ENCODE assay signal across 9 mouse cellular contexts in the genomic region with DNA sequence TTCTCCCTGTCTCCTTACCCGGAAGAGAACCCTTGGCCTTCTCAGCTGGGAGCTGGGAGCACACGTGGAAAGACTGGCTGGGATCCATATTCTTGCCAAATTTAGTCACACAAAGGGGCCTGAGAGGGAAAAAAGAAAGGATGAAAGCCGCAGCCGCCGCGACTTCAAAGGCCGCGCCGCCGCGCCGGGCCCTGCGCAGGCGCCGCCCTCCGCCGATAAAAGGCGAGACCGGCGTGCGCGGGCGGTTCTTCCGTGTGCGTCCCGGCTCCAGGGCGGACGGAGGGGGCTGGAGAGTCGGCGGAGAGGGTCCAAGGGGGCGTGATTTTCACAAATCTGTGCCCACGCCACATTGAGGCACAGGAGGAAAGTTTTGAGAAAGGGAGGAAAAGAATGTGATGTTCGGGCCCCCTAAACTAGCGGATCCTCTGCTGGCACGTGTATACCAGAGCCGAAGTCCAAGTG. TPM values are rescaled to one million over a fixed set of nuclear protein-coding genes. Genes with fewer than 3 reads are reported as not detected.
DNase-seq lines count a peak whose midpoint lies in the region; ATAC-seq and TF ChIP-seq lines count a peak whose summit lies in the region.
"Had no signal": no experiment of that assay in that cellular context is flagged by ENCODE, and none has a peak within 500 bp of the region (broad histone marks: within the 10 kb centered on the region; RNA-seq: fewer than 3 reads in every experiment).

No protein-coding gene starts in this region.

- peak; percentile 59 for ATAC-seq in embryonic facial prominence, embryonic 15.5 days (ENCODE audit: insufficient number of reproducible peaks, low FRiP score, low TSS enrichment, low read depth)
- ATAC-seq in hindbrain, embryonic 16.5 days: peak; percentile 73
- ATAC-seq in lung, embryonic 14.5 days (ENCODE audit: insufficient read depth): peak; percentile 67

- TF ChIP-seq CTCF in lung, embryonic 14.5 days (IDR thresholded peaks at IDR 0.05; ENCODE audit: low read depth): no peak

- peaks cover 27% of the 10 kb centered on the region for H3K27me3 ChIP-seq in embryonic facial prominence, embryonic 15.5 days
- H3K27me3 ChIP-seq in hindbrain, embryonic 16.5 days (replicated peaks; ENCODE audit: control insufficient read depth, insufficient read depth, low read length): peaks cover 16% of the 10 kb centered on the region
- peaks cover 40% of the 10 kb centered on the region for H3K27me3 ChIP-seq in lung, embryonic 14.5 days (ENCODE audit: insufficient read depth, low read length)

- H3K4me2 ChIP-seq in embryonic facial prominence, embryonic 15.5 days (replicated peaks): peak overlapping the region; percentile 93
- peak overlapping the region; percentile 74 for H3K4me2 ChIP-seq in hindbrain, embryonic 16.5 days (ENCODE audit: low read length)
- H3K4me2 ChIP-seq in lung, embryonic 14.5 days: peak overlapping the region; percentile 85

- peaks cover 44% of the 10 kb centered on the region for H3K4me1 ChIP-seq in embryonic facial prominence, embryonic 15.5 days
- H3K4me1 ChIP-seq in hindbrain, embryonic 16.5 days (ENCODE audit: control insufficient read depth, insufficient read depth, low read depth, low read length): peaks cover 22% of the 10 kb centered on the region
- H3K4me1 ChIP-seq in lung, embryonic 14.5 days (ENCODE audit: insufficient read depth): peaks cover 4% of the 10 kb centered on the region; the same call in 1 of the 2 replicates

- H3K4me3 ChIP-seq in embryonic facial prominence, embryonic 15.5 days (replicated peaks): peak overlapping the region; percentile 50
- H3K4me3 ChIP-seq in hindbrain, embryonic 16.5 days (ENCODE audit: low read length): peak overlapping the region; percentile 45
- peak overlapping the region; percentile 38 for H3K4me3 ChIP-seq in lung, embryonic 14.5 days (ENCODE audit: low read depth, low read length)

- no peaks in the 10 kb centered on the region for H3K36me3 ChIP-seq in embryonic facial prominence, embryonic 15.5 days
- H3K36me3 ChIP-seq in hindbrain, embryonic 16.5 days (ENCODE audit: control insufficient read depth, insufficient read depth, low read length): no peaks in the 10 kb centered on the region
- H3K36me3 ChIP-seq in lung, embryonic 14.5 days (ENCODE audit: insufficient read depth): no peaks in the 10 kb centered on the region
- H3K36me3 ChIP-seq: G1E had no signal

- intact Hi-C loops in heart, postnatal 25 days (cut with DNase I): no loop called here

- under 1% methylated on average over 36 of the region's 36 CpGs for WGBS in embryonic facial prominence, embryonic 15.5 days
- under 1% methylated on average over 36 of the region's 36 CpGs for WGBS in hindbrain, embryonic 16.5 days
- WGBS in lung, embryonic 14.5 days: under 1% methylated on average over 36 of the region's 36 CpGs

- no peaks in the 10 kb centered on the region for H3K9me3 ChIP-seq in embryonic facial prominence, embryonic 15.5 days (replicated peaks)
- H3K9me3 ChIP-seq in hindbrain, embryonic 16.5 days (ENCODE audit: control insufficient read depth, low read length): no peaks in the 10 kb centered on the region
- no peaks in the 10 kb centered on the region for H3K9me3 ChIP-seq in lung, embryonic 14.5 days (ENCODE audit: low read depth, low read length)

- no peak overlapping the region for H3K9ac ChIP-seq in embryonic facial prominence, embryonic 15.5 days
- H3K9ac ChIP-seq in hindbrain, embryonic 16.5 days (ENCODE audit: low read depth, low read length): peak overlapping the region; percentile 33; the same call in 1 of the 2 replicates
- peak overlapping the region; percentile 44; the same call in 1 of the 2 replicates for H3K9ac ChIP-seq in lung, embryonic 14.5 days

- peak overlapping the region; percentile 79 for H3K27ac ChIP-seq in embryonic facial prominence, embryonic 15.5 days (replicated peaks)
- H3K27ac ChIP-seq in hindbrain, embryonic 16.5 days (ENCODE audit: low read depth, low read length): peak overlapping the region; percentile 52
- peak overlapping the region; percentile 58; the same call in 1 of the 2 replicates for H3K27ac ChIP-seq in lung, embryonic 14.5 days (ENCODE audit: low read depth)

- peak; percentile 70 for DNase-seq in heart, adult 11 months
- no peak for DNase-seq in heart, postnatal 25 days (ENCODE audit: low spot score)
- DNase-seq in R1 (ENCODE audit: low read depth, low spot score): peak; percentile 81
- peak; percentile 94 for DNase-seq in lung, embryonic 14.5 days
- DNase-seq in retina, embryonic 14.5 days (ENCODE audit: low spot score): peak; percentile 67
- no peak for DNase-seq in layer of hippocampus, adult 11-12 months (ENCODE audit: low spot score)

RNA-seq across cellular contexts. Expression of gene Lef1, which starts 4.3 kb away (rescaled TPM):
- under 1 TPM; 0.29 to 0.45 TPM for total RNA-seq in heart, postnatal 25 days (2021)
- 47.0 and 53.1 TPM in 2 replicates for polyA plus RNA-seq in embryonic facial prominence, embryonic 15.5 days (2015; fragmentation: Nextera tagmentation; extraction: Ambion mirVana)
- polyA plus RNA-seq in hindbrain, embryonic 16.5 days (2015; fragmentation: Nextera tagmentation; extraction: Ambion mirVana): 8.0 and 13.0 TPM in 2 replicates
- polyA plus RNA-seq in lung, embryonic 14.5 days (2014; fragmentation: Nextera tagmentation; extraction: Ambion mirVana): 31.6 and 32.7 TPM in 2 replicates
- polyA plus RNA-seq: G1E had no signal

Comparison
In these comparisons a context has a peak if more than half of its experiments do, and no peak if none do; other contexts are left out.
1. DNase-seq: peak in heart, adult 11 months (single experiment), R1 (single experiment), lung, embryonic 14.5 days (single experiment) and retina, embryonic 14.5 days (single experiment); none in heart, postnatal 25 days (single experiment) and layer of hippocampus, adult 11-12 months (single experiment).
2. Peak in every context shown above with its lines, with median percentiles within 50 percentile points of each other: ATAC-seq, H3K27ac ChIP-seq, H3K4me2 ChIP-seq and H3K4me3 ChIP-seq.